Mouse (Mus musculus): Measurements from ENCODE around the gene Gm6034. TPM values are rescaled to one million over a fixed set of nuclear protein-coding genes. Genes with fewer than 3 reads are reported as not detected.
"Not testable (repeated sequence)": the region's sequence is repeated elsewhere in the genome, so short reads cannot be mapped to it uniquely, and the experiment has no call there.

The Gm6034 gene
- total RNA-seq, 4 experiments from 2014 or later: not detected

- not testable (repeated sequence) for DNase-seq (ENCODE audit: low spot score in 2 of 2)
Measured at GRCm38 (mm10) chr17:36081901-36082300, 39.1 kb downstream of the Gm6034 start.

GRCm38 (mm10) chr17:36082519-36083232 is 39.9 kb downstream of the Gm6034 start:
- not testable (repeated sequence) for DNase-seq (ENCODE audit: low spot score in 2 of 2)

- DNase-seq (ENCODE audit: low spot score in 2 of 2): no peak
Measured at GRCm38 (mm10) chr17:36083266-36083869, 40.6 kb downstream of the Gm6034 start.

GRCm38 (mm10) chr17:36083870-36084451 is 41.2 kb downstream of the Gm6034 start:
- DNase-seq (ENCODE audit: low spot score in 2 of 2): no peak

GRCm38 (mm10) chr17:36085976-36086375 is 43.2 kb downstream of the Gm6034 start:
- not testable (repeated sequence) for DNase-seq (ENCODE audit: low spot score in 2 of 2)

GRCm38 (mm10) chr17:36091933-36092332 is 49.2 kb downstream of the Gm6034 start:
- DNase-seq (ENCODE audit: low spot score in 2 of 2): not testable (repeated sequence)

GRCm38 (mm10) chr17:36092520-36092919 is 49.8 kb downstream of the Gm6034 start:
- DNase-seq (ENCODE audit: low spot score in 2 of 2): not testable (repeated sequence)

GRCm38 (mm10) chr17:36093936-36094335 is 51.2 kb downstream of the Gm6034 start:
- DNase-seq (ENCODE audit: low spot score in 2 of 2): no peak

GRCm38 (mm10) chr17:36099603-36100002 is 56.8 kb downstream of the Gm6034 start:
- not testable (repeated sequence) for DNase-seq (ENCODE audit: low spot score in 2 of 2)

- not testable (repeated sequence) for DNase-seq (ENCODE audit: low spot score in 2 of 2)
Measured at GRCm38 (mm10) chr17:36102091-36102490, 59.3 kb downstream of the Gm6034 start.

Other genes starting within 250 kb of the Gm6034 start
- 10 to 100 TPM in 1 of 4 experiments, 1 to 10 TPM in 3; 4.9 to 11.0 (median 7.3) TPM for gene Ier3, start 221.3 kb upstream of the Gm6034 start, total RNA-seq (2022)
- 100 to 1,000 TPM; 124 to 142 (median 137) TPM for gene Flot1, start 219.7 kb upstream of the Gm6034 start, total RNA-seq (2022)
- gene Tubb5, start 204.7 kb upstream of the Gm6034 start, total RNA-seq (2022): 100 to 1,000 TPM; 339 to 357 (median 343) TPM
- 10 to 100 TPM; 16.9 to 20.1 (median 18.3) TPM for gene Mdc1, start 201.4 kb upstream of the Gm6034 start, total RNA-seq (2022)
- gene Nrm, start 181.6 kb upstream of the Gm6034 start, total RNA-seq (2022): 1 to 10 TPM; 1.8 to 3.7 (median 1.9) TPM
- 10 to 100 TPM in 2 of 4 experiments, 1 to 10 TPM in 2; 6.5 to 19.5 (median 12.8) TPM for gene Ppp1r18, start 177.4 kb upstream of the Gm6034 start, total RNA-seq (2022)
- 10 to 100 TPM; 28.3 to 35.3 (median 31.4) TPM for gene Dhx16, start 163.1 kb upstream of the Gm6034 start, total RNA-seq (2022)
- 10 to 100 TPM; 45.9 to 61.4 (median 50.0) TPM for gene 2310061I04Rik, start 145.5 kb upstream of the Gm6034 start, total RNA-seq (2022)
- 10 to 100 TPM; 53.2 to 64.1 (median 60.0) TPM for gene Atat1, start 132.9 kb upstream of the Gm6034 start, total RNA-seq (2022)
- 10 to 100 TPM; 39.0 to 57.9 (median 42.8) TPM for gene Mrps18b, start 126.6 kb upstream of the Gm6034 start, total RNA-seq (2022)
- 10 to 100 TPM; 71.6 to 79.8 (median 74.6) TPM for gene Ppp1r10, start 126.5 kb upstream of the Gm6034 start, total RNA-seq (2022)
- 10 to 100 TPM; 68.3 to 76.5 (median 72.7) TPM for gene Abcf1, start 73.2 kb upstream of the Gm6034 start, total RNA-seq (2022)
- gene Gnl1, start 63.1 kb upstream of the Gm6034 start, total RNA-seq (2022): 100 to 1,000 TPM; 135 to 141 (median 138) TPM
- gene Prr3, start 62.7 kb upstream of the Gm6034 start, total RNA-seq (2022): 10 to 100 TPM; 40.5 to 52.4 (median 45.4) TPM
- 1 to 10 TPM in 3 of 4 experiments, under 1 TPM in 1; 0.80 to 4.4 (median 2.6) TPM for gene H2-T24, start 22.4 kb upstream of the Gm6034 start, total RNA-seq (2022)
- 10 to 100 TPM in 2 of 4 experiments, 1 to 10 TPM in 2; 6.6 to 30.9 (median 14.2) TPM for gene H2-T23, start 10.1 kb upstream of the Gm6034 start, total RNA-seq (2022)
- gene H2-T22, start 214 bp upstream of the Gm6034 start, total RNA-seq (2022): 10 to 100 TPM; 15.7 to 18.4 (median 16.5) TPM
- gene Gm11127, start 15.4 kb downstream of the Gm6034 start, total RNA-seq (2022): 1 to 10 TPM in 3 of 4 experiments, under 1 TPM in 1; 1.00 to 5.0 (median 2.2) TPM
- under 1 TPM in 3 of 4 experiments, not detected in 1; 0.22 to 0.61 (median 0.28) TPM for gene Gm19684, start 78.7 kb downstream of the Gm6034 start, total RNA-seq (2022)
- gene Gm7030, start 86.5 kb downstream of the Gm6034 start, total RNA-seq (2022): under 1 TPM in 1 of 4 experiments, not detected in 3; 0.57 TPM
- not detected for gene Gm8909, start 125.6 kb downstream of the Gm6034 start, total RNA-seq (2022)
- not detected for gene H2-T3, start 147.3 kb downstream of the Gm6034 start, total RNA-seq (2022)
- gene Rpp21, start 215.1 kb downstream of the Gm6034 start, total RNA-seq (2022): 10 to 100 TPM; 39.1 to 50.1 (median 45.3) TPM
- gene Trim39, start 229.3 kb downstream of the Gm6034 start, total RNA-seq (2022): 10 to 100 TPM; 23.2 to 27.7 (median 25.4) TPM
- not detected for gene H2-M10.2, start 243.5 kb downstream of the Gm6034 start, total RNA-seq (2022)

All from layer of hippocampus, adult 8-10 months (tissue).